Mouse (Mus musculus): ENCODE results near the gene Tspan1. TPM values are rescaled to one million over a fixed set of nuclear protein-coding genes. Genes with fewer than 3 reads are reported as not detected.

Gene Tspan1
- polyA plus RNA-seq, 1 experiment from 2014 or later: 0.24 TPM

DNA sequence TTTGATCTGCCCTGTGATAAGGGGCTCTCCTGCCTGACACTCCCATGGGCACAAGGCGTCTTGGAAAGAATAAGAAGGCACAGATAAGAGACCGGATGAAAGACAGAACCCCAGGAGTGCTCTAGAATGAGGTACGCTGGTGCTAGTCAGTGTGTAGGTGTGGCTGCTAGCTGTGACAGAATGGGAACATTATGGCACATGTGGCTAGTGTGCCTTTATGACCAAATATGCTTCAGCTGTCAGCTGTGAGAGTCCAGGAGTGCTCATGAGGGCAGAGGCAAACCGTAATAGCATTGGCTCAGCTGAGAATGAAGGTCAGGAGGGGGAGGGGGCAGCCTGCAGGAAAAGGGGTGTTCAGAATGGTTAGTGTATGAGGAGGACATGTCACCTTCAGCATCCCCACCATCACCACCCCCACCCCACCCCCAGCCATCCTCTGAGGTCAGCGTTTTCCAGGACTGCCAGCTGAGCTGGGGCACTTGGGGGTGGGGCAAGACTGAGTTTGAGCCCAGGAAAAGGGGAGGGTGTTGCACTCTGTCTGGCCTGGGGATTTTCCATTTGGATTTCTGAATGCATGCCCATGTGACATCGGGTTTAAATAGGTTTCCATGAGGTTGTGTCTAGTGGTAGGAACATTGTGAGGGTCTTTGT lies 7.2 kb upstream of the Tspan1 start:
- no peak for ATAC-seq (replicated peaks; ENCODE audit: insufficient number of reproducible peaks, low FRiP score, low TSS enrichment, low read depth)

DNA sequence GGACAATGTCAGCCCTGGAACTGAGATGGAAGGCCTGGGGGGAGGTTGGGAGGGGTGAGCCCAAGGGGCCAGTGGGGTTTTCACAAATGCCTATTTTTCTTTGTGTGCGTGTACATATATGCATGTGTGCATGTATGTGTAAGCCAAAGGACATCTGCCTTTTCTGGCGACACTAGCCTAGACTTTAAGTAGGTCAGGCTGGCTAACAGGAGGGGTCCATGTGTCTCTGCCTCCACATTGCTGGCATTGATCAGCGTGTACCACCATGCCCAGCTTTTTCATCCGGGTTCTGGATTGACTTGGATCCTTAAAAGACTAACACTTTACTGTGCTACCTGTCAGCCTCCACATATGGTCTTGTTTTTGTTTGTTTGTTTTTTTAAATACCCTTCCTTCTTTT lies 6.4 kb upstream of the Tspan1 start:
- DNase-seq (ENCODE audit: low spot score) (no peak), ATAC-seq (replicated peaks; ENCODE audit: insufficient number of reproducible peaks, low FRiP score, low TSS enrichment, low read depth) (no peak)
- Histone ChIP-seq H3K36me3 (replicated peaks; ENCODE audit: control insufficient read depth, insufficient read depth, low read depth, low read length) (no peaks in the 10 kb centered on the region), H3K9ac (replicated peaks; ENCODE audit: low read length) (no peak overlapping the region), H3K27me3 (ENCODE audit: control insufficient read depth, insufficient read depth, low read length) (no peaks in the 10 kb centered on the region), H3K4me1 (ENCODE audit: control insufficient read depth, insufficient read depth, low read length) (peaks cover 4% of the 10 kb centered on the region), H3K4me2 (ENCODE audit: low read depth, low read length) (no peak overlapping the region), H3K9me3 (replicated peaks; ENCODE audit: control insufficient read depth, low read length) (no peaks in the 10 kb centered on the region), H3K27ac (replicated peaks; ENCODE audit: low read depth, low read length) (no peak overlapping the region), H3K4me3 (ENCODE audit: low read depth, low read length) (no peak overlapping the region)
- WGBS: 81% methylated on average over 4 of the region's 4 CpGs

More for the DNA sequence above, 7.2 kb upstream of the Tspan1 start:
- H3K4me3 ChIP-seq (ENCODE audit: low read depth, low read length): no peak overlapping the region
- H3K4me1 ChIP-seq (ENCODE audit: control insufficient read depth, insufficient read depth, low read length): peaks cover 4% of the 10 kb centered on the region
- H3K27me3 ChIP-seq (ENCODE audit: control insufficient read depth, insufficient read depth, low read length): no peaks in the 10 kb centered on the region
- H3K4me2 ChIP-seq (ENCODE audit: low read depth, low read length): no peak overlapping the region
- H3K9ac ChIP-seq (replicated peaks; ENCODE audit: low read length): no peak overlapping the region
- 41% methylated on average over 6 of the region's 6 CpGs for WGBS
- no peak for DNase-seq (ENCODE audit: low spot score)
- no peaks in the 10 kb centered on the region for H3K9me3 ChIP-seq (replicated peaks; ENCODE audit: control insufficient read depth, low read length)
- no peaks in the 10 kb centered on the region for H3K36me3 ChIP-seq (replicated peaks; ENCODE audit: control insufficient read depth, insufficient read depth, low read depth, low read length)
- no peak overlapping the region for H3K27ac ChIP-seq (replicated peaks; ENCODE audit: low read depth, low read length)

DNA sequence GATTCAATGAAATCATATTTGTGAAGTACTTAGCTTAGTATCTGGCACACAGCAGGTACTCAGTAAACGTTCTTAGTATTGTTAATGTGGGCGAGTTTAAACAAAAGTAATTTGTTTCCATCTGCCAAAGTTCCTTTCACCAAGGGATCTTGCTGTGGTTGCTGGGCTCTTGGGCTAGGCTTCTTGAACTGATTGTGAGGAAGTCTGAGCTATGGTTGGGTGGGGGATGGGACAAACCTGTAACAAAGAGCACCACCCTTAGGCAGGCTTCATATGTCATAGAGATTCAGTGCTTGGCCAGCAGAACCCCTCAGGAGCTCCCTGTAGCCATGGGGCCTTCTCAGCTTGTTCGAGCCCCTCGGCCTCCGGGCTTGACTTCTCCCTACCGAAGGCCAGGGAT lies 5.7 kb upstream of the Tspan1 start, which contains the start of the genes 1700042G07Rik and Gm49337:
TSS of gene 1700042G07Rik (plus strand) at position 301 of the 400 bp plus-strand sequence.
TSS of gene Gm49337 (plus strand) at position 313 of the 400 bp plus-strand sequence.
- Histone ChIP-seq H3K27me3 (ENCODE audit: control insufficient read depth, insufficient read depth, low read length) (no peaks in the 10 kb centered on the region), H3K4me3 (ENCODE audit: low read depth, low read length) (no peak within 1 kb of the TSS), H3K27ac (replicated peaks; ENCODE audit: low read depth, low read length) (no peak within 1 kb of the TSS), H3K9me3 (replicated peaks; ENCODE audit: control insufficient read depth, low read length) (no peaks in the 10 kb centered on the region), H3K9ac (replicated peaks; ENCODE audit: low read length) (no peak within 1 kb of the TSS), H3K4me1 (ENCODE audit: control insufficient read depth, insufficient read depth, low read length) (peaks cover 4% of the 10 kb centered on the region), H3K36me3 (replicated peaks; ENCODE audit: control insufficient read depth, insufficient read depth, low read depth, low read length) (no peaks in the 10 kb centered on the region), H3K4me2 (ENCODE audit: low read depth, low read length) (no peak within 1 kb of the TSS)
- ATAC-seq (replicated peaks; ENCODE audit: insufficient number of reproducible peaks, low FRiP score, low TSS enrichment, low read depth) (no peak), DNase-seq (ENCODE audit: low spot score) (no peak)
- 89% methylated on average over 6 of the region's 6 CpGs for WGBS

DNA sequence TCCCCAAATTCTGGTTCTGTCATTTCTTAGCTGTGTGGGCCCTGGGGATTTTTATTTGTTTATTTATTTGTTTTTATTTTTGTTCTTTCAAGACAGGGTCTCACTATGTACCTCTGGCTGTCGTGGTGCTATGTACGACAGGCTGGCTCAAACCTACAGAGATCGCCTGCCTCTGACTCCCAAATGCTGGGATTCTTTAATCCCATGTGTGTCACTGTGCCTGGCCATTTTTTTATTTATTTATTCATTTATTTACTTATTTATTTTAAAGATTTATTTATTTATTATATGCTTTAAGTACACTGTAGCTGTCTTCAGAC lies 1.9 kb upstream of the Tspan1 start:
- Histone ChIP-seq H3K4me1 (ENCODE audit: control insufficient read depth, insufficient read depth, low read length) (no peaks in the 10 kb centered on the region), H3K27me3 (ENCODE audit: control insufficient read depth, insufficient read depth, low read length) (no peaks in the 10 kb centered on the region), H3K36me3 (replicated peaks; ENCODE audit: control insufficient read depth, insufficient read depth, low read depth, low read length) (no peaks in the 10 kb centered on the region), H3K4me2 (ENCODE audit: low read depth, low read length) (no peak overlapping the region), H3K4me3 (ENCODE audit: low read depth, low read length) (no peak overlapping the region), H3K27ac (replicated peaks; ENCODE audit: low read depth, low read length) (no peak overlapping the region), H3K9ac (replicated peaks; ENCODE audit: low read length) (no peak overlapping the region), H3K9me3 (replicated peaks; ENCODE audit: control insufficient read depth, low read length) (no peaks in the 10 kb centered on the region)
- DNase-seq (ENCODE audit: low spot score) (no peak), ATAC-seq (replicated peaks; ENCODE audit: insufficient number of reproducible peaks, low FRiP score, low TSS enrichment, low read depth) (no peak; the same call in 1 of the 2 replicates)
- 76% methylated on average over 3 of the region's 3 CpGs for WGBS

DNA sequence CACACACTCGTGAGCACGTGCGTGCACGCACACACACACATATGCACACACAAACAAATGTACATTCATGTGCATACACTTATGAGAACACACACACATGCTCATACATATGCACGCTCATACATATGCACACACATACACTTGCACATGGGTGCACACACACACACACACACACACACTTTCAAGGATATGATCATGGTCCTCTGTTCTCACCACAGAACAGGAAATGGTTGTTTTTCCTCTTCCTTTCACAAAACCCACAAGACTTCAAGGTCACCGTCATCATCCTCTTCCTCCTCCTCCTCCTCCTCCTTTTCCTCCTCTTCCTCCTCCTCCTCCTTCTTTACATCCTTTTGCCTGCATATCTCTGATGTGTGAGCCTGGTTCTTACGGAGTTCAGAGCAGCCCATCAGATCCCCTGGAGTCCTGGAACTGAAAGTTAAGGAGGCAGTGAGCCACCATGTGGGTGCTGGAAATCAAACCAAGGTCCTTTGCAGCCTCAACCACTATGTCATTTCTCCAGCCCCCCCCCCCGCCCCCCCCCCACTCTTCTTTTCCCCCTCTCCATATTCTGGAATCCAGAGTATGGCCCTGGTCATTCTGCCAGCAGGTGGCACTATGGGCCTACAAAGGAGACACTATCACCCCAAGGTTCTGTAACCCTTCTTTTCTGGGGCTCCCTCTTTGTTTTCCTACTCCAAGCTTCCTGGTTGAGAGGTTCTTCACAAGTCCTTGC lies 1.4 kb upstream of the Tspan1 start:
- H3K27ac ChIP-seq (replicated peaks; ENCODE audit: low read depth, low read length): no peak overlapping the region
- no peaks in the 10 kb centered on the region for H3K4me1 ChIP-seq (ENCODE audit: control insufficient read depth, insufficient read depth, low read length)
- 83% methylated on average over 7 of the region's 8 CpGs for WGBS
- peak; percentile 81 for DNase-seq (ENCODE audit: low spot score)
- H3K9ac ChIP-seq (replicated peaks; ENCODE audit: low read length): no peak overlapping the region
- H3K9me3 ChIP-seq (replicated peaks; ENCODE audit: control insufficient read depth, low read length): no peaks in the 10 kb centered on the region
- H3K36me3 ChIP-seq (replicated peaks; ENCODE audit: control insufficient read depth, insufficient read depth, low read depth, low read length): no peaks in the 10 kb centered on the region
- no peaks in the 10 kb centered on the region for H3K27me3 ChIP-seq (ENCODE audit: control insufficient read depth, insufficient read depth, low read length)
- H3K4me2 ChIP-seq (ENCODE audit: low read depth, low read length): no peak overlapping the region
- no peak; the same call in 1 of the 2 replicates for ATAC-seq (replicated peaks; ENCODE audit: insufficient number of reproducible peaks, low FRiP score, low TSS enrichment, low read depth)
- no peak overlapping the region for H3K4me3 ChIP-seq (ENCODE audit: low read depth, low read length)

DNA sequence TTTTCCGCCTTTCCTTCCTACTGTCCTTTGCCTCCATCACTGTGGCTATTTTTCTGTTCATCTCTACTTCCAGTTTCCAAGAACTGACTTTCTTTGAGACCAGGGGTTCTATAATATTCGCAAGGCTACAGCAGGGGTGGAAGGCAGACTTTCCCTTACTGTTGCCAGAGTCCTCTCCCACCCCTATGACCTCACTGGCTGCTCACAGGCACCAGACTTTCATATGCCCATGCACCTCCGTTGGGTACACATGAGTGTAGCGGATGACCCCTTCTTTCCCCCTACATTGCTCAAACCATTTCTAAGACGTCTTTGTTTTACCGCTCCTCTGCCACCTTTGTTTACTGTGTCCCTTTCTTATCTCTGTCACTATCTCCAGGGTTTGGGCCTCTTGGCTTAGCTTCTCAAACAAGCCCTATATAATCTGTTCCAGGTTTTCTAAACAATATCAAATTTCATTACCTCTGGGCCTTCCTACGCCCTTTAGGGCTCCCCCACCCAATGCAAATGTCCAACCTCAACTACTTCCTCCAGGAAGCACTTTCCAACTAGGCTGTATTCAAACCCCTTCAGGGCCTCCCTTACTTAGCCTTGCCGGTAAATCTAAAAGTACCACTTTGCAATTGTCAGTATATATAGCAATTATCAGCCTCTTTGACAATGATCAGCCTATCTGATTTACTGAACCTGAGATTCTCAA lies 1.5 kb downstream of the Tspan1 start:
- Histone ChIP-seq H3K4me1 (ENCODE audit: control insufficient read depth, insufficient read depth, low read length) (no peaks in the 10 kb centered on the region), H3K36me3 (replicated peaks; ENCODE audit: control insufficient read depth, insufficient read depth, low read depth, low read length) (no peaks in the 10 kb centered on the region), H3K9ac (replicated peaks; ENCODE audit: low read length) (no peak overlapping the region), H3K27me3 (ENCODE audit: control insufficient read depth, insufficient read depth, low read length) (no peaks in the 10 kb centered on the region), H3K9me3 (replicated peaks; ENCODE audit: control insufficient read depth, low read length) (no peaks in the 10 kb centered on the region), H3K4me2 (ENCODE audit: low read depth, low read length) (no peak overlapping the region), H3K27ac (replicated peaks; ENCODE audit: low read depth, low read length) (no peak overlapping the region), H3K4me3 (ENCODE audit: low read depth, low read length) (no peak overlapping the region)
- WGBS: 39% methylated on average over 8 of the region's 8 CpGs
- DNase-seq (ENCODE audit: low spot score) (no peak), ATAC-seq (replicated peaks; ENCODE audit: insufficient number of reproducible peaks, low FRiP score, low TSS enrichment, low read depth) (no peak)

DNA sequence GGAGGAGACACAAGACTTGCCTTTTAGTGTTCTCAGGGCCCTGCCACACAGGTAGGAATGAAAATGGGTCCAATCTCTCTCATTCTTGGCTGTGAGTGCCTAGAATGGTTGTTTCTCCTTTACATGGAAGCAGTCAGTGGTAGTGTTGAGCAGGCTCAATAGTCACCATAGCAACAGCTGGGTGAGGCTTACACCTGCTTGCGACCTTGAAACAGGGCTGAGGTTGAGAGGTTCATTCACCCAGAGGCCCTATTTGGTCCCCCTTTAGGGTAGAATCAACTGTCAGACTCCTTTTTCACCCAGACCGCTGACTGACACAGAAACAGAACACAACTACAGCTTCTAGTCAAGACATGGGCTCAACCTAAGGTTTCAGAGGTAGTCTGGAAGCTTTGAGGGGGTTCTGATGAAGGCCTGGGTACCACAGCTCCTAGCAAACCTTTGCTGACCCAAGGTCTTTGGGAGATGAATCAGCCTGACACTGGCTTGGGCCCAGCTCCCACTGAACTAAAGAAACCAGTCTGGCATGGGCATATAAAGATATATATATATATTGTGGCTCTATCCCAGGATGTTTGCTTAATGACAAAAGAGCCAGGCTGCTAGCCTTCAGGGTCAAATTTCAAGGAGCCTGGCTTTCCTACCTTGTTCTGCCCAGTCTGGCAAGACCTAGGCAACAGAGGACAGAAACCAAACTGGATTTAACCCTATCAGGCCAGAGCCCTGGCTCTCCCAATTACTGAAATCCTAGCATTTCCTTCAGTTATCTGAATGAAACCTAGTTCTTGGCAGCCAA lies 2.4 kb downstream of the Tspan1 start:
- no peaks in the 10 kb centered on the region for H3K27me3 ChIP-seq (ENCODE audit: control insufficient read depth, insufficient read depth, low read length)
- no peak overlapping the region for H3K9ac ChIP-seq (replicated peaks; ENCODE audit: low read length)
- H3K27ac ChIP-seq (replicated peaks; ENCODE audit: low read depth, low read length): no peak overlapping the region
- no peaks in the 10 kb centered on the region for H3K4me1 ChIP-seq (ENCODE audit: control insufficient read depth, insufficient read depth, low read length)
- 83% methylated on average over 2 of the region's 2 CpGs for WGBS
- DNase-seq (ENCODE audit: low spot score): no peak
- ATAC-seq (replicated peaks; ENCODE audit: insufficient number of reproducible peaks, low FRiP score, low TSS enrichment, low read depth): no peak
- H3K4me2 ChIP-seq (ENCODE audit: low read depth, low read length): no peak overlapping the region
- H3K36me3 ChIP-seq (replicated peaks; ENCODE audit: control insufficient read depth, insufficient read depth, low read depth, low read length): no peaks in the 10 kb centered on the region
- H3K9me3 ChIP-seq (replicated peaks; ENCODE audit: control insufficient read depth, low read length): no peaks in the 10 kb centered on the region
- H3K4me3 ChIP-seq (ENCODE audit: low read depth, low read length): no peak overlapping the region
